Mouse (Mus musculus) heart, embryonic 16.5 days (tissue): ENCODE data around the gene Ophn1. TPM values are rescaled to one million over a fixed set of nuclear protein-coding genes. Genes with fewer than 3 reads are reported as not detected.

Source experiments
- ATAC-seq: fragments of 200-750 bp; cut with Nextera tagmentation; replicated peaks from 2 replicates; pipeline ENCODE4 v1.8.0; 2017; ENCODE audit warnings: moderate number of reproducible peaks; ENCODE audit not compliant: insufficient read depth, low FRiP score; ENCODE audit errors: extremely low read depth
- H3K27ac ChIP-seq: fragments of 300-500 bp; sonication (generic); 2 replicates; pipeline ENCODE4 v1.5.1; 2014; ENCODE audit warnings: mild to moderate bottlenecking, low read length, control low read depth, moderate library complexity
- H3K27me3 ChIP-seq: fragments of 300-500 bp; sonication (generic); 2 replicates; pipeline ENCODE4 v1.6.1; 2014; ENCODE audit warnings: low read length, mixed read lengths; ENCODE audit not compliant: control insufficient read depth, insufficient read depth
- H3K36me3 ChIP-seq: fragments of 300-500 bp; sonication (generic); 2 replicates; pipeline ENCODE4 v1.6.1; 2014; ENCODE audit not compliant: control insufficient read depth, insufficient read depth
- H3K4me1 ChIP-seq: fragments of 300-500 bp; sonication (generic); 2 replicates; pipeline ENCODE4 v1.6.1; 2014; ENCODE audit warnings: low read length, mixed read lengths; ENCODE audit not compliant: control insufficient read depth, insufficient read depth
- H3K4me2 ChIP-seq: fragments of 300-500 bp; sonication (generic); 2 replicates; pipeline ENCODE4 v1.6.1; 2014; ENCODE audit warnings: low read depth, mild to moderate bottlenecking, control low read depth, low read length
- H3K4me3 ChIP-seq: fragments of 300-500 bp; sonication (generic); 2 replicates; pipeline ENCODE4 v1.5.1; 2014; ENCODE audit warnings: mild to moderate bottlenecking, control low read depth, low read length
- H3K9ac ChIP-seq: fragments of 300-500 bp; sonication (generic); 2 replicates; pipeline ENCODE4 v1.6.1; 2014; ENCODE audit warnings: low read length, control low read depth
- H3K9me3 ChIP-seq: fragments of 300-500 bp; sonication (generic); replicated peaks from 2 replicates; pipeline ENCODE4 v1.6.1; 2016; ENCODE audit warnings: low read length; ENCODE audit not compliant: control insufficient read depth
- WGBS: fragments of 180-500 bp; shearing (Covaris S2); extraction: QIAGEN DNeasy Blood & Tissue Kit; methylation state at CpG from one replicate; pipeline ENCODE4 v1.1.7; 2014; 5-methylcytosine and 5-hydroxymethylcytosine counted together
- polyA plus RNA-seq: library from polyadenylated mRNA; unstranded; fragments of >200 nt; fragmentation: Nextera tagmentation; extraction: Ambion mirVana; gene quantifications from 2 replicates; pipeline ENCODE4 v1.2.1, GENCODE M21; 2015

Ophn1 gene
- polyA plus RNA-seq, 1 experiment from 2014 or later = 7.0 TPM

DNA sequence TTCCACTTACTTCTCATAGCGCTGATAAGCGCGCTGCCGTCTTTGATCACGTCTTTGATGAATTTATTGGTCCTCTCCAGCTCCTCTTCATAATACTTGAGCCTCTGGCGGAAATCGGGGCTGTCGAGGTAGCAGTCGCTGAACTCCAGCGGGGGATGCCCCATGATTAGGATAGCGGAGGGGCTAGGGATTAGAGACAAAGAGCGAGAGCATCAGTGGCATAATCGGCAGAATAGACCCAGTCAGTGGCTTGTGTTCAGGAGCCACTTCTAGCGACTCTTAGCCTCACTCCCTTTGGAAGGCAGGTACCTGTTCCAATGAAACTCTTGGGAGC, 786 bp downstream of the Ophn1 start:
- Histone ChIP-seq H3K4me3 (peak overlapping the region; percentile 66), H3K4me1 (no peaks in the 10 kb centered on the region), H3K36me3 (no peaks in the 10 kb centered on the region), H3K4me2 (peak overlapping the region; percentile 79), H3K9ac (peak overlapping the region; percentile 70), H3K27me3 (no peaks in the 10 kb centered on the region), H3K27ac (peak overlapping the region; percentile 82), H3K9me3 (no peaks in the 10 kb centered on the region)
- ATAC-seq = no peak
- WGBS = 10% methylated on average over 14 of the region's 14 CpGs

DNA sequence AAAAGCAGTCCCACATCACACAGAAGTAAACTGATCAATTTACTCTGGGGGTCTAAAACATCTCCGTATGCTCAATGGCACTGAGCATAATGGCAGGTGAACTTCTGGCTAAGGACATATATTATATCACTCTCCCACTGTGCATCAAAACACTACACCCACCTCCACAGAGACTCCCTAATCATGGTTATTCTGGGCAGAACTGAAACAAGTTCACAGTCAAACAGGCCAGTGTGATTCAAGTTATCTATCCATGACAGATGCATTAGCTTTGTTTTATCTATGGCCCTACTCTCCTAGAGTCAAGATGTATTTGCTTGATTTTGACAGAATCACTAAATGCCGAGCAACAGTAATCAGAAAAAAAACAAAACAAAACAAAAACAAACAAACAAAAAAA, 8.8 kb downstream of the Ophn1 start:
- Histone ChIP-seq H3K36me3 (no peaks in the 10 kb centered on the region), H3K27me3 (no peaks in the 10 kb centered on the region; the same call in 1 of the 2 replicates), H3K27ac (no peak overlapping the region), H3K9ac (no peak overlapping the region), H3K4me1 (no peaks in the 10 kb centered on the region), H3K4me3 (no peak overlapping the region), H3K4me2 (no peak overlapping the region), H3K9me3 (no peaks in the 10 kb centered on the region)
- 85% methylated on average over 2 of the region's 2 CpGs for WGBS
- no peak for ATAC-seq

- H3K4me1 ChIP-seq = no peaks in the 10 kb centered on the region
- H3K27ac ChIP-seq = no peak overlapping the region
- no peaks in the 10 kb centered on the region; the same call in 1 of the 2 replicates for H3K27me3 ChIP-seq
- H3K9ac ChIP-seq = no peak overlapping the region
- ATAC-seq = no peak
- H3K4me3 ChIP-seq = no peak overlapping the region
- H3K9me3 ChIP-seq = no peaks in the 10 kb centered on the region
- no peak overlapping the region for H3K4me2 ChIP-seq
- no peaks in the 10 kb centered on the region for H3K36me3 ChIP-seq
- WGBS = 69% methylated on average over 2 of the region's 2 CpGs
Observed at GRCm38 (mm10) chrX:98881085-98881484, 9.7 kb downstream of the Ophn1 start.

DNA sequence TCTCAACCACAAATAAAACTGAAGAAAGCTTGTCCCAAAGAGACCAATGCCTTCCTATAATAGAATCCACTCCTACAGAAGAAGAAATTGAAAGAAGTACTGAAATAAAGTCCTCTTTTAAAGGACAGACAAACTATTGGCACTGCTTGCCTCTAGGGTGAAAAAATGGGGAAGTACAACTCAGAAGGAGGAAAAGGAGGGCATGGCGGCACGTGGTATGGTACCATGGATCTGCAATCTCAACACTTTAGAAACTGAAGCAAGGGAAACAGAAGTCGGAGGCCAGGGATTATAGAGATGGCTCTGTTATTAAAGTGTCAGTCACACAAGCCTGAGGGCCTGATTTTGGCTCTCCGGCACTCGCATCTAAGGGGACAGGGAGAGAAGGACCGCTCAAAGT, 10.5 kb downstream of the Ophn1 start:
- H3K9me3 ChIP-seq = no peaks in the 10 kb centered on the region
- H3K9ac ChIP-seq = no peak overlapping the region
- H3K4me1 ChIP-seq = no peaks in the 10 kb centered on the region
- no peak for ATAC-seq
- no peak overlapping the region for H3K4me2 ChIP-seq
- H3K27me3 ChIP-seq = no peaks in the 10 kb centered on the region; the same call in 1 of the 2 replicates
- H3K27ac ChIP-seq = no peak overlapping the region
- H3K36me3 ChIP-seq = no peaks in the 10 kb centered on the region
- H3K4me3 ChIP-seq = no peak overlapping the region
- WGBS = 81% methylated on average over 6 of the region's 6 CpGs

DNA sequence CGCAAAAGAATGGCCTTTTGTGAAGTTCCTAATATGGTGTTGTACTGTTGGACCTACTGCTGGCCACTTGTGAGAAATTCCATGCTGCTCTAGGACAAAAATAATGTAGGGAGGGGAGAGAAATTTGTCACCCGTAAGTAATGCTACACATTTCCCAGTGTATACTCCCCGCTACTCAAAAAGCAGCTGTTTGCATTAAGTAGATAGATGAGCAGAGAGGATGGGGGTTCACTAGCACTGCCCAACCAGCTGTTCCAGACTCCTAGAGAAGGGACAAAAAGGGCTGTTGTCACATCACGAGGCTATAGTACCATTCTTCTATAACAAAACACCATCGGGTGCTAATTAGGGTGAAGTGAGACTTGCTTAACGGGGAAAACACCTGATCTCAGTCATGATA, 15.7 kb downstream of the Ophn1 start:
- no peak overlapping the region for H3K27ac ChIP-seq
- no peak overlapping the region for H3K9ac ChIP-seq
- no peaks in the 10 kb centered on the region for H3K27me3 ChIP-seq
- 72% methylated on average over 6 of the region's 6 CpGs for WGBS
- H3K4me1 ChIP-seq = no peaks in the 10 kb centered on the region
- ATAC-seq = no peak
- no peaks in the 10 kb centered on the region for H3K36me3 ChIP-seq
- H3K4me3 ChIP-seq = no peak overlapping the region
- H3K4me2 ChIP-seq = no peak overlapping the region
- H3K9me3 ChIP-seq = no peaks in the 10 kb centered on the region

- H3K9ac ChIP-seq = no peak overlapping the region
- H3K4me3 ChIP-seq = no peak overlapping the region
- no peaks in the 10 kb centered on the region for H3K4me1 ChIP-seq
- H3K27me3 ChIP-seq = no peaks in the 10 kb centered on the region
- no peaks in the 10 kb centered on the region for H3K9me3 ChIP-seq
- H3K36me3 ChIP-seq = no peaks in the 10 kb centered on the region
- 76% methylated on average over 5 of the region's 5 CpGs for WGBS
- H3K27ac ChIP-seq = no peak overlapping the region
- no peak overlapping the region for H3K4me2 ChIP-seq
- no peak for ATAC-seq
Observed at GRCm38 (mm10) chrX:98874086-98874485, 16.7 kb downstream of the Ophn1 start.

DNA sequence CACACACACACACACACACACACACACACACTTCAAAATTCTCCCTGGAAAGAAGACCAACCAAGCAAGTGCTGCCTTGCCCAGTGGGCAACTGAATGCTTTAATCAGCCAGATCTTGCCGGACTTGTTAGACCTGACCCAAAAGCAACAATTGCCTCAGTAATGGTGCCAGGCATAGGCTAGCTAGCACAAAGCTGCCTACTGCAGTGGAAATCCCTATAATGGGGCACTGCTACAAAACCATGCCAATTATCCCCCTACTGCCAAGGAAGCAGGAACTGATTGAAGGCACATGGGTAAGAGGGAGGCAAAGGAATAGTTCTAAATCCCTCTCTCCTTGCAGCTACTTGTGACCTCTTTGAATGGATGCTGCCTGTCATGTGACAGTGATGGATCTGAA, 18.8 kb downstream of the Ophn1 start:
- Histone ChIP-seq H3K36me3 (no peaks in the 10 kb centered on the region), H3K4me1 (no peaks in the 10 kb centered on the region), H3K4me3 (no peak overlapping the region), H3K9me3 (no peaks in the 10 kb centered on the region), H3K27me3 (no peaks in the 10 kb centered on the region), H3K27ac (no peak overlapping the region), H3K4me2 (no peak overlapping the region), H3K9ac (no peak overlapping the region)
- no peak for ATAC-seq
- WGBS = 80% methylated on average over 1 of the region's 1 CpGs

- Histone ChIP-seq H3K9me3 (no peaks in the 10 kb centered on the region), H3K4me1 (no peaks in the 10 kb centered on the region), H3K4me3 (no peak overlapping the region), H3K4me2 (no peak overlapping the region), H3K36me3 (no peaks in the 10 kb centered on the region), H3K9ac (no peak overlapping the region), H3K27me3 (no peaks in the 10 kb centered on the region), H3K27ac (no peak overlapping the region)
- ATAC-seq = no peak
- WGBS = 67% methylated on average over 1 of the region's 1 CpGs
Observed at GRCm38 (mm10) chrX:98870541-98870940, 20.3 kb downstream of the Ophn1 start.

- Histone ChIP-seq H3K4me2 (no peak overlapping the region), H3K27me3 (no peaks in the 10 kb centered on the region), H3K4me3 (no peak overlapping the region), H3K9me3 (no peaks in the 10 kb centered on the region), H3K4me1 (no peaks in the 10 kb centered on the region), H3K36me3 (no peaks in the 10 kb centered on the region), H3K27ac (no peak overlapping the region), H3K9ac (no peak overlapping the region)
- no peak for ATAC-seq
- 65% methylated on average over 2 of the region's 2 CpGs for WGBS
Observed at GRCm38 (mm10) chrX:98869735-98870134, 21.1 kb downstream of the Ophn1 start.

DNA sequence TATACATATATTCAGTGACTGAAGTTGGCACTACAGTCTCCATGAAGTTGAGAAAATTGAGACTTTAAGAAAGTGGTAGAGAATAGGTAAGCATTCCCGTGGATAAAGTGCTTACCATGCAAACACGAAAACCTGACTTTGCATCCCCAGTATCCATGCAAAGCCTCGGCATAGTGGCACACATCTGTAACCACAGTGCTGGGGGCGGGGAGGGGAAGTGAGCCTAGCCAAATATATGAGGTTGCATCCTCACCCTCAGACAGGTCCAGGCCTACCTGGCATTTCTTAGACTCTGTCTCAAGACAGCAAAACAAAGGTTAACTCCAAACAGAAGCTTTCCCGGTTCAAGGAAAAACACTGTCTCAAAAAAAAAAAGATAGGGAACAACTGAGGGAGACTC, 21.7 kb downstream of the Ophn1 start:
- no peak overlapping the region for H3K4me3 ChIP-seq
- no peak overlapping the region for H3K4me2 ChIP-seq
- no peaks in the 10 kb centered on the region for H3K36me3 ChIP-seq
- no peak overlapping the region for H3K9ac ChIP-seq
- no peak overlapping the region for H3K27ac ChIP-seq
- H3K9me3 ChIP-seq = no peaks in the 10 kb centered on the region
- H3K27me3 ChIP-seq = no peaks in the 10 kb centered on the region
- WGBS = 72% methylated on average over 5 of the region's 5 CpGs
- H3K4me1 ChIP-seq = no peaks in the 10 kb centered on the region
- no peak for ATAC-seq
